Mouse (Mus musculus): ENCODE measurements around the gene Naaladl1.

Gene Naaladl1

GRCm38 (mm10) chr19:6105586-6105985 is at the start of gene Naaladl1:
Gene Naaladl1, plus strand, starts transcription at chr19:6105782.
- no peak for DNase-seq (ENCODE audit: extremely low read depth, low read depth, low spot score)

GRCm38 (mm10) chr19:6056696-6057095 is 48.9 kb upstream of the Naaladl1 start:
- no peak for DNase-seq (ENCODE audit: extremely low read depth, low read depth, low spot score)

- no peak for DNase-seq (ENCODE audit: extremely low read depth, low read depth, low spot score)
Measured at GRCm38 (mm10) chr19:6057313-6058096, 48.1 kb upstream of the Naaladl1 start, which contains the start of the genes Mrpl49 and Fau. Gene Mrpl49, minus strand, starts transcription at chr19:6057785. Gene Fau, plus strand, starts transcription at chr19:6057844.

GRCm38 (mm10) chr19:6058513-6058912 is 47.1 kb upstream of the Naaladl1 start:
- DNase-seq (ENCODE audit: extremely low read depth, low read depth, low spot score) = no peak

- no peak for DNase-seq (ENCODE audit: extremely low read depth, low read depth, low spot score)
Measured at GRCm38 (mm10) chr19:6058966-6059365, 46.6 kb upstream of the Naaladl1 start.

GRCm38 (mm10) chr19:6061021-6061533 is 44.5 kb upstream of the Naaladl1 start, which contains the start of gene Znhit2:
Gene Znhit2, plus strand, starts transcription at chr19:6061192.
- no peak for DNase-seq (ENCODE audit: extremely low read depth, low read depth, low spot score)

GRCm38 (mm10) chr19:6061641-6062302 is 43.8 kb upstream of the Naaladl1 start:
- DNase-seq (ENCODE audit: extremely low read depth, low read depth, low spot score) = no peak

GRCm38 (mm10) chr19:6062418-6062817 is 43.2 kb upstream of the Naaladl1 start:
- DNase-seq (ENCODE audit: extremely low read depth, low read depth, low spot score) = no peak

- DNase-seq (ENCODE audit: extremely low read depth, low read depth, low spot score) = no peak
Measured at GRCm38 (mm10) chr19:6063081-6063480, 42.5 kb upstream of the Naaladl1 start.

GRCm38 (mm10) chr19:6066571-6066970 is 39.0 kb upstream of the Naaladl1 start:
- no peak for DNase-seq (ENCODE audit: extremely low read depth, low read depth, low spot score)

GRCm38 (mm10) chr19:6067011-6067723 is 38.4 kb upstream of the Naaladl1 start:
- no peak for DNase-seq (ENCODE audit: extremely low read depth, low read depth, low spot score)

GRCm38 (mm10) chr19:6067724-6068415 is 37.7 kb upstream of the Naaladl1 start, which contains the start of gene Tm7sf2:
Gene Tm7sf2, minus strand, starts transcription at chr19:6068373.
- no peak for DNase-seq (ENCODE audit: extremely low read depth, low read depth, low spot score)

- DNase-seq (ENCODE audit: extremely low read depth, low read depth, low spot score) = no peak
Measured at GRCm38 (mm10) chr19:6068951-6069350, 36.6 kb upstream of the Naaladl1 start.

- DNase-seq (ENCODE audit: extremely low read depth, low read depth, low spot score) = no peak
Measured at GRCm38 (mm10) chr19:6069851-6070250, 35.7 kb upstream of the Naaladl1 start.

- DNase-seq (ENCODE audit: extremely low read depth, low read depth, low spot score) = no peak
Measured at GRCm38 (mm10) chr19:6070571-6071250, 34.9 kb upstream of the Naaladl1 start.

GRCm38 (mm10) chr19:6071261-6071660 is 34.3 kb upstream of the Naaladl1 start:
- DNase-seq (ENCODE audit: extremely low read depth, low read depth, low spot score) = no peak

- DNase-seq (ENCODE audit: extremely low read depth, low read depth, low spot score) = no peak
Measured at GRCm38 (mm10) chr19:6073889-6074288, 31.7 kb upstream of the Naaladl1 start.

- DNase-seq (ENCODE audit: extremely low read depth, low read depth, low spot score) = no peak
Measured at GRCm38 (mm10) chr19:6076564-6077393, 28.8 kb upstream of the Naaladl1 start, which contains the start of gene Vps51. Gene Vps51, minus strand, starts transcription at chr19:6077231.

GRCm38 (mm10) chr19:6079983-6080480 is 25.6 kb upstream of the Naaladl1 start, which contains the start of gene Tmem262:
Gene Tmem262, plus strand, starts transcription at chr19:6080033.
- DNase-seq (ENCODE audit: extremely low read depth, low read depth, low spot score) = no peak

All from fat pad, adult 2 months (tissue).